Mouse (Mus musculus) R1 (cell line): ENCODE measurements around the gene Slc37a1.
"Not testable (repeated sequence)": the region's sequence is repeated elsewhere in the genome, so short reads cannot be mapped to it uniquely, and the experiment has no call there.

Experiments used
- DNase-seq: peaks from one replicate; pipeline ENCODE4 v3.0.0-alpha.2; 2018; ENCODE audit warnings: low read depth, low spot score

The Slc37a1 gene

DNA sequence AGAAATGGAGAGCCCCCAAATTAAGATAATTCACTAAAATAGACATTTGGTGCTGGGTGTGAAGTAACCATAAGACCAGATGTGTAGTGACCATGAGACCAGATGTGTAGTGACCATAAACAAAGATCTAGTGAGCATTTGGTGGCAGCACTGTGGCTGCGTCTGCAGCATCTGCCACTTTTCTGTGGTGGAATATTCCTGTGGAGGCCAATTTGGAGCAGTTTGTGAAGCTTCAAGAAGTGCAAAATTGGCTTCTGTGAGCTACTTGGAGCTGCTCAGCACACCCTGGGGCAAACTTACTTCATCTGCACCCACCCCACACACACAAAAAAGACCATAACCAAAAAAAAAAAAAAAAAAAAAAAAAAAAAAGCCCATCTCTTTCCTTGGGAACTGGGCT, 18.6 kb upstream of the Slc37a1 start:
- no peak for DNase-seq

DNA sequence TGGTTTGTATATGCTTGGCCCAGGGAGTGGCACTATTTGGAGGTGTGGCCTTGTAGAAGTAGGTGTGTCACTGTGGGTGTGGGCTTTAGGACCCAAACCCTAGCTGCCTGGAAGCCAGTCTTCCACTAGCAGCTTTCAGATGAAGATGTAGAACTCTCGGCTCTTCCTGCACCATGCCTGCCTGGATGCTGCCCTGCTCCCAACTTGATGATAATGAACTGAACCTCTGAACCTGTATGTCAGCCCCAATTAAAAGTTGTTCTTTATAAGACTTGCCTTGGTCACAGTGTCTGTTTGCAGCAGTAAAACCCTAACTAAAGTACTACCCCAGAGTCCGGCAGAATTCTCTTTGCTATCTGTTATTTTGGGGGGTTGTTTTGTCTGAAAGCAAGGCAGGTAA, 16.8 kb upstream of the Slc37a1 start:
- no peak for DNase-seq

DNA sequence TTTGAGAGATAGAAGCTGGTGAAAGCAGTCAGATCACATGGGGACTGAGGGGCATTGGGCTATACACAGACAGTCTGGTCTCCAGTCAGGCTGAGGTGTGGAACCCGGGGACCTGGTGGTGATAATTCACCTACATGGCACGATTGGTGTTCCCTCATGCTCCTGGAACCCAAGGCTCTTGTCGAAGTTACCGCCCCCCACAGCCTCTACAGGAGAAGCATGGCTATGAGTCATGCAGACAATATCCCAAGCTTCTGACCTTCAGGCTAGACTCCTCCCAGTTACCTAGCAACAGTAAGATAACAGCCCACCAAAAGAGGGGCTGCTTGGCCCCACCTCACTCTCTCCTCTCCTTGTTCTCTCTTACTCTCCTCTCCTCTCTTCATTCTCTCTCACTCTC, 16.3 kb upstream of the Slc37a1 start:
- peak; percentile 73 for DNase-seq

DNA sequence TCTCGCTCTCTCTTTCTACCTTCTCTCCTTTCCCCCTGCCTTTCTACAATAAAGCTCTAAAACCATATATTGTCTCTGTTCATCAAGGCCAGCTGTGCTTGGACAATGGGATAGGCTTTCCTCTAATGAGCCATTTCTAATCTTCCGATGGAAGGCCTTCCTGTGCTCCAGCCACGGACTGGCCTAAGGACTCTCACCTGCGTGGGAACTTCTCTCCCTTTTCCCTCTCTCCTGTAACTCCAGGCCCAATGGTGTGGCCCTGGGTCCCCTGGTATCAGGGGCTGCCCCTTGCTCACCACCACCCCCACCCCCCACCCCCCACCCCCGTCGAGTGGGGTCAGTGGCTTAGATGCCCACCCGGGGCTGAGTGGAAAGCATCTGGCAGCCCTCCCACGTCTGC, 15.9 kb upstream of the Slc37a1 start:
- not testable (repeated sequence) for DNase-seq

DNA sequence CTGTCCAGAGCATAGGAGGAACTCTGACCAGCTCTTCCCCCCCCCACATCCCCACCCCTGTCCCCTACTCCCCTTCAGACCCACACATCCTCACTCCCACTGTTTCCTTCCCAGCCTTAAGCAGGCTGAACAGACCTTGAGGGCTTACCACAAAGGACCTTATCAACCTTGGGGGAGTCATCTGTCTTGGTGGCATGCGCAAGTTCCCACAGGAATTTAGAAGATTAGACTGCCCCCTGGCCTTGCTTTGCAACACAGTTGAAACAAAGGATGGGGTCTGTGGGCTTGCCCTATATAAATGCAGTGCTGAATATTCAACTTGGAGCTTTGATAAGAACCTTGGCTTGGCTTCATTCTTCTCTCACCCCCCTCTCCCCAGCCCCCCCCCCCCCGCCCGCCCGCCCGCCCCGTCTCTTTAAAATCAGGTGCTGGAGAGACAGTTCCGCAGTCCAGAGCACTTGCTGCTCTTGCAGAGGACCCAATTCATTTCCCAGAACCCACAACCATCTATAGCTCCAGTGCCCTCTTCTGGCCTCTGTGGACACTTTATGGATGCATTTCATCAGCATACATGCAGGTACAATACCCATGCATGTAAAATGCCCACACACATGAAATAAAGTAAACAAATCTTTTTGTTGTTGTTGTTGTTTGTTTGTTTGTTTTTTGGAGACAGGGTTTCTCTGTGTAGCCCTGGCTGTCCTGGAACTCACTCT, 15.3 kb upstream of the Slc37a1 start:
- DNase-seq = peak; percentile 69

DNA sequence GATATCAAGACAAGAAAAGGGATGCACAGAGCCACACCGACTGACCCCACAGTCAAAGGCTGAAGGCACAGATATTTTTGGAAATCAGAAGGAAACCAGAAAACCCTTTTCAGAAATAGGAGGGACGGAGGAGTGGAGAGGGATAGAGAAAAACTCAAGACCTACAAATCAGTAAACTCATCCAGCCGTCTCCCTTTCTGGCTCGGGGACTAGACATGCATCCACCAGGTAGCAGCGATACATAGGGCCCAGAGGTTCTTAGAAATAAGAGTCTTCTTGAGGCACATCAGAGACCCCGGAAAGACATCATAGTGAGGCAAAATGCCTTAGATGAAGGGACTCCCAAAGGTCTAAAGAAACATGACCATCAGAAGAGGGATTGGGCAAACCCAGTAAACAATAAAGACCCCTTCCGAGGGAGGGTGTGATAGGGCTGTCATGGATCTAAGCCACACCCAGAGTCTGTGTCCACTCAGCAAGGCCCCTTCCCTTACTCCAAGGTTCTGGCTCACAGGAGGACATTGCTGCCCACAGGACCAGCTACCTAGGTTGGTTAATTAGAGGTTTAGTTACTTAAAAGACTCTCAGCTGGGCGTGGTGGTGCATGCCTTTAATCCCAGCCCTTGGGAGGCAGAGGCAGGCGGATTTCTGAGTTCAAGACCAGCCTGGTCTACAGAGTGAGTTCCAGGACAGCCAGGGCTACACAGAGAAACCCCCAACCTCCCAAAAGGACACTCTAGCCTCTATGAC, 14.0 kb upstream of the Slc37a1 start:
- no peak for DNase-seq

DNA sequence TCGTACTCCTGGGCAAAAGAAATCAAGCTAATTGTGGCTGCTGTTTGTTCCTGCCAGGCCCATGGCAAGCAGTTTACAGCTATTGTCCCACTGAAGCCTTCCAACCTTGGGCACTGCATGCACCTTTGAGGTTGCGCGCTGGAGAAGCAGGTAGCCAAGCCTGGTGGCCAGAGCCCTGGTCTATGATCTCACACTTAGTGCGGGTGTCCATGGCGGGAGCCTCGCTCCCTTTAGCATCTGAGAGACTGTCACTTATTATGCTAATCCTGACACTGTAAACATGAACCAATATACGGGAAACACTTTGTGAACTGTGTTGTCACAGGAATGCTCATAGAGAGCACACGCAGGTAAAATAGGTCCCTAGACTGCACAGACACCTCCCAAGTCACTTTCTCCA, 13.0 kb upstream of the Slc37a1 start:
- DNase-seq = no peak

DNA sequence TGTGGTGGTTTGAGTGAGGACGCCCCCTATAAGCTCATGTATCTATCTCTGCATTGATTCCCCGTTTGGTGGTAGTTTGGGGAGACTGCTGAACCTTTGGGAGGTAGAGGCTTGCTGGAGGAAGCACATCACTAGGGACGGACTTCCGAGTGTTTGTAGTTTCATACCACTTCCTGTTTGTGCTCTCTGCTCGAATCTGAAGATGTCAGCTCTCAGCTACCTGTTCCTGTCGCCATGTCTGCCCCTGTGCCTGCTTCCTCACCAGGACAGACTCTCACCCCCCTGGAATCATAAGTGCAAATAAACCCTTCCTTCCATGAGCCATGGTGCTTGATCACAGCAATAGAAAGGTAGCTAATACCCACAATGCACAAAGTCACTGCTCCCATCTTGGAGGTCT, 11.4 kb upstream of the Slc37a1 start:
- no peak for DNase-seq

DNA sequence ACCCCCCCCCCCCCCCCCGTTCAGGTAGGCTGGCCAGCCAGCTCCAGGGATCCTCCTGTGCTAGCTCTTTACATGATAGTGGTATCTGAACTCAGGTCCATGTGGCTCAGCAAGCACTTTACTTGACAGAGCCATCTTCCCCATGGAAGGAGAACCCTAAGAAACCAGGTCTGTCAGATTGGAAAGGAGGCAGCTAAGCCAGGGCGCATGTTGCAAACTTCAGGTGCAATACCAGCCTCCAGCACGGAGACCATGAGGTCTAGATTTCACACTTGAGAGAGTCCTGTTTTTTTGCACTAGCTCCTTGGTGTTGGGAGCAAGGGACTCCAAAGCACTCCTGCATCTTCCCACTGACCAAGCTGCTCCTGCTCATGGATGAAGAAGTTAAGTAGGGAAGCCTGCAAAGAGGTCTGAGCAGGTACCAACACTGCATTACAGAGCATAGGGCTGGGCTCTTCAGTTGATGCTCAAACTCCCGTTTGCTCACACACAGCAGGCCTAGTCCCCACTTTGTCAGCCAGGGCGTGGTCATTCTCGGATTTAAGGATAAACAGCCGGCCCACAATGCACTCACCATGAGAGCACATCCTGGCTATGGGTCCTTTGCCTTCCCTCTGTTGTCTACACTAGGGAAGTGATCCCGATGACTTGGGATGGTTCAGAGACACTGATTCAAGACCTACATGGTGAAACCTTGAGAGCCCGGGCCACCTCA, 10.2 kb upstream of the Slc37a1 start:
- DNase-seq = peak; percentile 34

DNA sequence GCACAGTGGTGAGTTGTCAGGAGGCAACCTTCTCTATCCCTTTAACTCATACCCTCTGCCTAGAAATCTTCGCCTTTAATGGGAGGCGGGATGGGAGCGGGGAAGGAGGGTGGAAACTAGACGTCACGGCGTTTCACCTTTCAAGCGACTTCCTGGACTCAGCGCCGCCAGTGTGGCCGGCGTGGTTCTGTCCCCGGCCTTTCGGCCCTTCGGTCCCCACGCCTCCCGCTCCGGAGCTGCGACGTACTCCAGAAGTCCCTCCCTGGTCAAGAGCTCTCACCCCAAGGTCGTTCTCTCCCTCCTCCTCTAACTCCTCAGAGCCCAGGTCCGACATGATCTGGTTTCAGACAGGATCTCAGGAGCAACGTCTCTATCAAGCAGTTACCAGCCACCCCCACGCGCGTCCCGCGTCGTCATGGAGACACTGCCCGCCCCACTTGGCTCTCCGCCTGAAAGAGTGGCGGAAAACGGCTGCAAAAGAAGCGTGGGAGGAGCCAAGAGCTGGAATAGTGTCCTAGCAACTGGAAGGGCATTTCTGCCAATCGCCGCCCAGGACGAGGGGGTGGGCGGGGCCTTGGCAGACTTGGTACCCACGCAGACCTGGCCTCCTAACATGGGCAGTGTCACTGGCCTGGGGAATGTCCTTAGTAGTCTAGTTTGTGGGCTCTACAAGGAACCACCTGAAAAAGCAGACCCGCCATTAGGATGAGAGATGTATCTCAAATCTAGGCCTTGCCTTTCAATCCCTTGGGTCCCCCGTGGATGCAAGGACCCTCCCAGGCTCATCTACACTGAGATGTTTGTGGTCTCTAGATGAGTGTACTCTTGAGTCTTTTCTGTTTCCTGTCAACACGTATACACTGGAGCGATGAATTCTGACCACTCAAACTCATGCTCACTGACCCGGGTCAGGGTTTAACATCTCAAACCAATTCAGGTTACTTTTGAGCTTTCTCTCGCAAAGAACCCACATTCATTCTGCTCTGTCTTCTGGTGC, 9.4 kb upstream of the Slc37a1 start, which contains the start of gene Rsph1:
TSS of gene Rsph1 (minus strand) at position 462 of the 997 bp plus-strand sequence.
- peak; percentile 95 for DNase-seq

DNA sequence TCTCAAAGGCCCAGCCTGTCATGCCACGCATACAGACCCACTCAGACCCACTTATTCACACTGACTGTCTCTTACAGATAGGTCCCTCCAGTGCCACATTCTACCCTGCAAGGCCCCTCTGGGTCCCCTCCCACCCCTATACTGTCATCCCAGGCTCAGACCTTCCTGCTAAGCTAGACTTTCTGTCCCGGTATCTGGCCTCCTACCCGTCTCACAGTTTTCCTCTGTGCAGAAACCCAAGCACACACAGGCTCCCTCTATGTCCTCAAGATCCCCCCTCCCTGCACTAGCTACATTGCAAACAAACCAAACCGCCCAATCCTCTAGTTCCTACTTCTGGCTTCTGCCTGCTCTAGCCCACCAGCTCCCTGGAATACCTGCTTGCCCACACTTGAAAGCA, 8.7 kb upstream of the Slc37a1 start:
- DNase-seq = no peak

DNA sequence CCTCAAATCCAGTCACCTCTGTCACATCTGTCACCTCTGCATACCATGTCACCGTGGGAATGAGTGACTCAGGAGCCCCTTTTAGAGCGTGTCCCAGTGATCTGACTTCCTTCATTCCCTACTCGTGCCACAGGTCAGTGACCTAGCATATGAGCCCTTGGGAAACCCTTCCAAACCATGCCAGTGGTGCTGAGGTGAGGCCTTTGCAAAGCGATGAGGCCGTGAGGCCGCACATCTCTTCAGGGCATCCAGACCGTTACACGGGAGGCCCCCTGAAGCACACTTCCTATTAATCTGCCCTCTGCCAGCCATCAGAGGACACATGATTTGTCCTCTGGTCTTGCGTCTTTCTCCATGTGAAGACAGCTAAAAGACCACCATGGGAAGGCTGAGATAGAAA, 7.1 kb upstream of the Slc37a1 start:
- DNase-seq = no peak

DNA sequence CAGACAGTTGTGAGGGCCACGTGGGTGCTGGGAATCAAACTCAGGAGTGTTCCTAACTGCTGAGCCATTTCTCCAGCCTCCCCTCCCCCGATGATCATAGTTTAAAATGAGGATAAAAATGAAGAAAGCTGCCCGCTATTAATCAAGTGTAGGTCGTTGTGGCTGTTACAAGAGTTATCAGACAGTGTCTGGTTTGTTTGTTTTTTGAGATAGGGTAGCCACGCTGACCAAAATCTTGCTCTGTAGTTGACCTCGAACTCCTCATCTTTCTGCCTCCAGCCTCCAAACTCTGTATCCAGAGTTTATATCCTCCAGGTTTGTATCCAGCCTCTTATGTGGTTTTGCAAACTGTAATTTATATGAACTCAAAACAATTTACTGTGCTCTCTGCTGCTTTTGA, 6.3 kb upstream of the Slc37a1 start:
- DNase-seq = no peak

DNA sequence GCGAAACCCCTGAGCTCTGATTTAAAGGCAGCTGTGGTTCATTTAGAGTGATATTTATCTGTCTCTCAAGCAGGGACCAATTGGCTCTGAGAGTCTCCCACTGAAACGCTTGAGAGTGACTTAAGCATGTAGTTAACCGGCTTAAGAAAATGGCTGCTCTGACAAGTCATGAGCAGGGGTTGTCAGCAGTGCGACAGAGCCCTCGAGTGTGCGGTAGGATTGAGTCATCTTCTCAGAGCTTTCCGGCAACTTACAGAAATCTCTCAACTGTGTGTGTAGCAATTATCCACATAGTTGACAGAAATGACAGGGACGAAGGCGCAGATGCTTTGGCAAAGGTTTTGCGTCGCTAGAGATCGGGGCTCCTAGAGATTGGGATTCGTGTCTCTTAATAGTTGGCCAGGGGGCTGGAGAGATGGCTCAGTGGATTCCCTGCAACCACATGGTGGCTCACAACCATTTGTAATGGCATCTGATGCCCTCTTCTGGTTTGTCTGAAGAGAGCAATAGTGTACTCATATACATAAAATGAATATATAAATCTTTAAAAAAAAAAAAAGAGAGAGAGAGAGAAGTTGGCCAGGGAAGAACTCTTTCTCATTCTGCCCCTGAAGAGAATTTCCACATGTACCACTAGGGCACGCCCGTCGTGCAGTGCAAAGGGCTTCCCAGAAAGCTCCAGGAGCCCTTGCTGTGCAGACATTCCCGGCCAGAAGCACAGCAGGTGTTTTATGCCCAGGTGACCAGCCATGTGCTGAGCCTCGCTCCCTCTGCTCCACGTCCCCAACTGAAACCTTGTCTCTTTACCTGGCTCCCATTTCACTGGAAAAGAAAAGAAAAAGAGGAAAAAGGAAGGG, 4.5 kb upstream of the Slc37a1 start:
- peak; percentile 66 for DNase-seq

DNA sequence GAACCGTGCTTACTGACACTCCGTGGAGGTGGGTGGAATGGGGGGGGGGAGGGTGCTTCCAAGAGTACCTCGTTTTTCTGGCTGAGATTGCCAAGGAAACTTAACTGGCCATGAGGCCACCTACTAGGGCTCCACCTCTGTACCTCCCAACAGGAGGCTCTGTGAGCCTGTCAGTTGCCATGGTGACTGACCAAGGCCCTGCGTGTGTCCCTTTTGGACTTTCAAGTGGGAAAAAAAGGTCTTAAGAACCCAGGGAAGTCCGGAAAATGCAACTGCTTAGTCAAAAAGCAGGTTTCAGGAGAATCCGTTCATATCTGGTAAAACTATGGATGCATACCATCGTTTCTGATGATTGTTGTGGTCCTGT, 3.9 kb upstream of the Slc37a1 start:
- DNase-seq = peak; percentile 86

DNA sequence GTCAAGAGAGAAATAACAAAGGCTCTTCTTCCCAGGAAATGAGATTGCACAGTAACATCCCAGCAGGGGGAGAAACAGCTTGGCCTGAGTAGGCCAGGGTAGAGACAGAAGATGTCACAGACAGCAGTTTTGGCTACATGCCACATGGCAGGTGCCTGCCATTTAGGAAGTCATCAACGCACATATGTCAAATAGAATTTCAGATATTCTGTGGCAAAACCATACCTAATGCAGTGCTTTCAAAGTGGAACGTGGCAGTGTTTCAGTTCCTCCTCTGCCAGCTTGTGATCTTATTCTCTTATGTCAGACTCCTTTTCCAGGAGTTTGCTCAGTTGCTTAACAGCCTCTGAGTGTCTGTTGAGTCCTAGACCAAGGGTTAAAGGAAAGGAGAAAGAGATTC, 725 bp upstream of the Slc37a1 start:
- DNase-seq = no peak

DNA sequence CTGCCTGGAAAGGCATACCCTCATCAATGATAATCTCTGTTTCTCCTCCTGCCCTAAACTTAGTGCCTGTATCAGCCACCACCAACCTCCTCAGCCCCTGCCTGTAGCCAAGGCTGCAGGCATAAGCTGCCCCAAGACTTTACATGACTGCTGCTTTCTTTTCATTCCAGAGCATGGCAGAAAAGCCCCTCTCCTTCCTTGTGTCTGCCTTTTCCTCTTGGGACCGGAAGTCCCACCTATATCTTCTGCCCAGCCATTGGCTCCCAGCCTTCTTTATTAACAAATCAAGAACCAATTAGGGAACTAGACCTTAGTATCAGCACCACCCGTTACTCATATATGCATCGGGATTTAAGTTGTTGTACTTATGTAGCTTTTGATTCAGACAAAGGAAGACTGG, 624 bp downstream of the Slc37a1 start:
- peak; percentile 78 for DNase-seq

DNA sequence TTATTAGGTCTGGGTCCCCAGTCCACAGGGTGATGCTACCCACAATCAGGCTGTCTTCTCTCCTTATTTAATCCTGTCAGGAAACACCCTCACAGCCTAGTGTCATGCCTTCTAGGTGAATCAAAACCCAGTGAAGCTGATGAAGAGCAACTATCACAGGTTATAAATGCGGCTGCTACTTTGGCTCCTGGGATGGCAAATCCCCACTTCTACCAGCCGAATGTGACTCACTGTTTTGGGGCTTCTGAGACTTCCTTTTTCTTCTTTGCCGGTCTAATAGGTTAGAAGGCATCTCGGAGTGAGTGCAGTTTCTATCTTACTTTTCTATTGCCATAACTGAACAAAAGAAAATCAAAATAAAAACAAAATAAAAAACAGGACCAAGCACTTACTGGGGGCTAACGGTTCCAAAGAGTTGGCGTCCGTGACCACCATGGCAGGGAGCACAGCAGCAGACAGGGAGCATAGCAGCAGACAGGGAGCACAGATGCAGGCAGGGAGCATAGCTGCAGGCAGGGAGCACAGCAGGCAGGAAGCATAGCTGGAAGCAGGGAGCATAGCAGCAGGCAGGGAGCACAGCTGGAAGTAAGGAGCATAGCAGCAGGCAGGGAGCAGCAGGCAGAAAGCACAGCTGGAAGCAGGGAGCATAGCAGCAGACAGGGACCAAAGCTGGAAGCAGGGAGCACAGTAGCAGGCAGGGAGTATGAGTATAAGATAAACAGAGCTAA, 2.6 kb downstream of the Slc37a1 start:
- DNase-seq = no peak

DNA sequence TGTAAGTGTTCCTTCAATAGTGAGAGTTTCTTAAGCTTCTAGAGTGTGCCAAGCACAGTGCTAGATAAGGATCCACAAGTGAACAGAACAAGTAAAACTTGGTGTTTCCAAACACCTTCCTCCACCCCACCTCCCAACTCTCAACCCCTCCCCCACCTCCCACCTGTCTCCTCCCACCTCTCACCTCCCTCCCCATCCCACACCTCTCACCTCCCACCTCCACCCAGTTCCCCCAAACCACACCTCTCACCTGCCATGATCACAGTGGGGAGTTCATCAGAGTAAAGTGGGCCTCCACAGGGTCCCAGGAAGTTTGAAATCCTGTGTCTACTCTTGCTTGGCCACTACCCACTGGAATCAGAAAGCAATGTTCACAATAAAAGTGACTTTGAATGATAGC, 3.7 kb downstream of the Slc37a1 start:
- peak; percentile 62 for DNase-seq

DNA sequence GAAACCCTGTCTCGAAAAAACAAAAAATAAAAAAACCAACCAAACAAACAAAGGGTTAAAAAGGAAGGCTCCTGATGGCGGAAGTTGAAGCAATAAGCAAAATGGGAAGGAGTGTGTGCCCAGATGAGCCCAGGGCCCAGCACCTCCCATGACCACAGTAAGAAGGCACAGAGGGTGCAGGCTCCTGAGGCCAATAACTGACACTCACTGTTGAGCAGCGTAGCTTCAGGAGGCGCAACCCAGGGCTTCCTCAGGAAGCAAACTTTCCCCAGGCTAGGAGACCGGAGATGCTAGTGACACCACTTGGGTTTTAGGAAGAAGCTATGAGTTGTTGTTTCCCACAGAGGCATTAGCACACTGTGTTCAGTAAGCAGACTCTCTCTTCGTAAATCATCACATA, 4.3 kb downstream of the Slc37a1 start:
- DNase-seq = no peak
